Mouse (Mus musculus) brain, embryonic 14.5 days (tissue): Measurements from ENCODE around the gene Gpn3.

ENCODE experiments used
- CTCF ChIP-seq: fragments of 200-500 bp; IDR thresholded peaks from 2 replicates; pipeline ENCODE4 v1.5.1; 2012; ENCODE audit warnings: inconsistent platforms, mild to moderate bottlenecking, moderate library complexity, borderline replicate concordance; ENCODE audit not compliant: insufficient read depth, insufficient read length; ENCODE audit errors: extremely low read depth
- POLR2A ChIP-seq: fragments of 200-500 bp; IDR thresholded peaks from 2 replicates; pipeline ENCODE4 v1.6.1; 2012; ENCODE audit warnings: mild to moderate bottlenecking, inconsistent platforms, borderline replicate concordance; ENCODE audit not compliant: poor library complexity, insufficient read depth, insufficient read length, severe bottlenecking; ENCODE audit errors: extremely low read depth

DNA sequence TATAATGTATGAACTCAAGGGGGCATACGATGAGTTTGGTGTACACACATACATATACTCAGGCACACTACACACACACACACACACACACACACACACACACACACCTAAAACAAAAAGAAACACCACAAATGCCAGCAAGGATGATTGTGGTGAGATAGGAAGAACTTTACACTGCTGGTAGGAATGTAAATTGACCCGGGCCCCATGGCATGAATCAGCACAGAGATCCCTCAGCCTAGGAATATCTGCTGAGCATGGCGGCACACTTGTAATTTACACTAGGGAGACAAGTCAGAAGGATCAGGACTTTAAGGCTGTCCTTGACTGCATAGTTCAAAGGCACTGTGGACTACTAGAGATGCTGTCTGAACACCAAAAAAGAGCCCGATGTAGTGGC, 41.4 kb upstream of the Gpn3 start:
- TF ChIP-seq CTCF (no peak), POLR2A (no peak)
